Mouse (Mus musculus) heart, embryonic 14.5 days (tissue): Measurements from ENCODE around the gene Nab2. TPM values are rescaled to one million over a fixed set of nuclear protein-coding genes. Genes with fewer than 3 reads are reported as not detected.

Experiments
- polyA plus RNA-seq: library from polyadenylated mRNA; unstranded; fragments of >200 nt; fragmentation: Nextera tagmentation; extraction: Ambion mirVana; gene quantifications from 2 replicates; pipeline ENCODE4 v1.2.1, GENCODE M21; 2014

The Nab2 gene
- polyA plus RNA-seq, 1 experiment from 2014 or later: 9.0 TPM

Other genes starting within 250 kb of the Nab2 start
- 0.31 TPM in 1 of 2 replicates, not detected in the other for gene Stac3, start 166.9 kb downstream of the Nab2 start, polyA plus RNA-seq
- 31.2 and 34.2 TPM in 2 replicates for gene Ndufa4l2, start 153.6 kb downstream of the Nab2 start, polyA plus RNA-seq
- 71.7 and 73.0 TPM in 2 replicates for gene Shmt2, start 146.1 kb downstream of the Nab2 start, polyA plus RNA-seq
- gene Nxph4, start 134.0 kb downstream of the Nab2 start, polyA plus RNA-seq: 0.70 and 0.81 TPM in 2 replicates
- gene Lrp1, start 47.4 kb downstream of the Nab2 start, polyA plus RNA-seq: 29.4 and 31.2 TPM in 2 replicates
- 25.2 and 25.7 TPM in 2 replicates for gene Stat6, start 25.6 kb downstream of the Nab2 start, polyA plus RNA-seq
- gene Nemp1, start 1.7 kb downstream of the Nab2 start, polyA plus RNA-seq: 8.8 and 11.8 TPM in 2 replicates
- gene Myo1a, start 36.6 kb upstream of the Nab2 start, polyA plus RNA-seq: 0.12 TPM in 1 of 2 replicates, not detected in the other
- gene Tac2, start 55.9 kb upstream of the Nab2 start, polyA plus RNA-seq: 1.3 TPM in 1 of 2 replicates, not detected in the other
- gene Zbtb39, start 71.0 kb upstream of the Nab2 start, polyA plus RNA-seq: 2.3 and 2.6 TPM in 2 replicates
- 6.1 and 9.3 TPM in 2 replicates for gene Gpr182, start 83.2 kb upstream of the Nab2 start, polyA plus RNA-seq
- not detected in 2 replicates for gene Rdh1, start 91.2 kb upstream of the Nab2 start, polyA plus RNA-seq
- not detected in 2 replicates for gene Rdh16f1, start 91.2 kb upstream of the Nab2 start, polyA plus RNA-seq
- 0.09 and 0.14 TPM in 2 replicates for gene Rdh9, start 107.8 kb upstream of the Nab2 start, polyA plus RNA-seq
- gene Rdh16, start 132.6 kb upstream of the Nab2 start, polyA plus RNA-seq: not detected in 2 replicates
- gene Rdh19, start 181.4 kb upstream of the Nab2 start, polyA plus RNA-seq: not detected in 2 replicates
- gene Rdh16f2, start 197.9 kb upstream of the Nab2 start, polyA plus RNA-seq: not detected in 2 replicates
- gene Rdh7, start 220.2 kb upstream of the Nab2 start, polyA plus RNA-seq: not detected in 2 replicates
- gene Sdr9c7, start 229.9 kb upstream of the Nab2 start, polyA plus RNA-seq: not detected in 2 replicates